Mouse (Mus musculus) small intestine, adult 2 months (tissue): ENCODE measurements around the gene Bdkrb1. TPM values are rescaled to one million over a fixed set of nuclear protein-coding genes. Genes with fewer than 3 reads are reported as not detected.

ENCODE experiments used
- H3K27ac ChIP-seq: fragments of 200-500 bp; 2 replicates; pipeline ENCODE4 v1.5.1; 2012; ENCODE audit warnings: low read depth, low read length, control low read depth, inconsistent platforms; ENCODE audit not compliant: insufficient read depth
- H3K27me3 ChIP-seq: fragments of 200-500 bp; 2 replicates; pipeline ENCODE4 v1.6.1; 2012; ENCODE audit warnings: mild to moderate bottlenecking, moderate library complexity, low read length, inconsistent platforms; ENCODE audit not compliant: control insufficient read depth, insufficient read depth
- H3K36me3 ChIP-seq: fragments of 200-500 bp; 2 replicates; pipeline ENCODE4 v1.6.1; 2012; ENCODE audit warnings: mild to moderate bottlenecking, low read length, control low read depth, inconsistent platforms; ENCODE audit not compliant: control insufficient read depth, insufficient read depth
- H3K4me1 ChIP-seq: fragments of 200-500 bp; 2 replicates; pipeline ENCODE4 v1.6.1; 2012; ENCODE audit warnings: low read length, inconsistent platforms, mixed read lengths; ENCODE audit not compliant: control insufficient read depth, insufficient read depth, insufficient read length
- H3K4me3 ChIP-seq: fragments of 200-500 bp; 2 replicates; pipeline ENCODE4 v1.5.1; 2012; ENCODE audit warnings: low read depth, mild to moderate bottlenecking, control low read depth, inconsistent platforms, low read length, moderate library complexity
- CTCF ChIP-seq: fragments of 200-500 bp; IDR thresholded peaks from 2 replicates; pipeline ENCODE4 v1.5.1; 2012; ENCODE audit warnings: low read depth, mild to moderate bottlenecking, control low read depth, inconsistent platforms, low read length, moderate library complexity, mixed read lengths; ENCODE audit not compliant: insufficient replicate concordance, insufficient read length; ENCODE audit errors: extremely low read depth
- POLR2A ChIP-seq: fragments of 200-500 bp; IDR thresholded peaks from 2 replicates; pipeline ENCODE4 v1.6.1; 2012; ENCODE audit warnings: low read depth, mild to moderate bottlenecking, control low read depth, inconsistent platforms, low read length, moderate library complexity
- WGBS: fragments of 180-500 bp; shearing (Covaris S2); methylation state at CpG from one replicate; pipeline ENCODE4 v1.1.7; 2018; 5-methylcytosine and 5-hydroxymethylcytosine counted together
- polyA plus RNA-seq: library from polyadenylated mRNA; depleted of rRNA; stranded (reverse); fragments of >200 nt; gene quantifications from 2 replicates; pipeline ENCODE4 v1.2.3, GENCODE M21; 2012

The Bdkrb1 gene
- polyA plus RNA-seq, 1 experiment: 0.67 TPM

GRCm38 (mm10) chr12:105598503-105598902 lies 4.4 kb upstream of the Bdkrb1 start:
- no peak overlapping the region for H3K27ac ChIP-seq
- H3K27me3 ChIP-seq: no peaks in the 10 kb centered on the region
- WGBS: 71% methylated on average over 10 of the region's 10 CpGs
- no peaks in the 10 kb centered on the region for H3K36me3 ChIP-seq
- H3K4me1 ChIP-seq: no peaks in the 10 kb centered on the region
- no peak overlapping the region for H3K4me3 ChIP-seq
- TF ChIP-seq POLR2A: no peak
- no peak for TF ChIP-seq CTCF

- no peaks in the 10 kb centered on the region for H3K27me3 ChIP-seq
- H3K36me3 ChIP-seq: no peaks in the 10 kb centered on the region
- no peak overlapping the region for H3K27ac ChIP-seq
- WGBS: 46% methylated on average over 5 of the region's 5 CpGs
- no peak overlapping the region for H3K4me3 ChIP-seq
- no peaks in the 10 kb centered on the region for H3K4me1 ChIP-seq
- no peak for TF ChIP-seq CTCF
- no peak for TF ChIP-seq POLR2A
These were observed 3.8 kb upstream of the Bdkrb1 start for GRCm38 (mm10) chr12:105599098-105599497.

- Histone ChIP-seq H3K36me3 (no peaks in the 10 kb centered on the region), H3K27me3 (no peaks in the 10 kb centered on the region), H3K27ac (no peak overlapping the region), H3K4me1 (no peaks in the 10 kb centered on the region), H3K4me3 (no peak overlapping the region)
- no peak for TF ChIP-seq POLR2A
- TF ChIP-seq CTCF: no peak
- 45% methylated on average over 6 of the region's 6 CpGs for WGBS
These were observed 1.3 kb upstream of the Bdkrb1 start for GRCm38 (mm10) chr12:105601586-105601985.

- WGBS: 82% methylated on average over 11 of the region's 11 CpGs
- TF ChIP-seq POLR2A: no peak
- TF ChIP-seq CTCF: no peak
- Histone ChIP-seq H3K27me3 (no peaks in the 10 kb centered on the region), H3K4me3 (no peak overlapping the region), H3K4me1 (no peaks in the 10 kb centered on the region), H3K27ac (no peak overlapping the region), H3K36me3 (no peaks in the 10 kb centered on the region)
These were observed 1.0 kb downstream of the Bdkrb1 start for GRCm38 (mm10) chr12:105603904-105604303.

- TF ChIP-seq POLR2A (no peak), CTCF (no peak)
- H3K36me3 ChIP-seq: no peaks in the 10 kb centered on the region
- no peak overlapping the region for H3K27ac ChIP-seq
- H3K4me1 ChIP-seq: no peaks in the 10 kb centered on the region
- H3K4me3 ChIP-seq: no peak overlapping the region
- 69% methylated on average over 8 of the region's 8 CpGs for WGBS
- H3K27me3 ChIP-seq: no peaks in the 10 kb centered on the region
These were observed 2.3 kb downstream of the Bdkrb1 start for GRCm38 (mm10) chr12:105605212-105605611.

GRCm38 (mm10) chr12:105606881-105607280 lies 4.0 kb downstream of the Bdkrb1 start:
- H3K27me3 ChIP-seq: no peaks in the 10 kb centered on the region
- H3K4me3 ChIP-seq: no peak overlapping the region
- 0 out of 2 replicates have a peak, but pooled peaks cover 2% of the 10 kb centered on the region for H3K4me1 ChIP-seq
- no peak overlapping the region for H3K27ac ChIP-seq
- TF ChIP-seq POLR2A: no peak
- TF ChIP-seq CTCF: no peak
- H3K36me3 ChIP-seq: no peaks in the 10 kb centered on the region
- 71% methylated on average over 4 of the region's 4 CpGs for WGBS

- no peak overlapping the region for H3K27ac ChIP-seq
- H3K4me3 ChIP-seq: no peak overlapping the region
- 57% methylated on average over 2 of the region's 2 CpGs for WGBS
- peaks cover 14% of the 10 kb centered on the region for H3K36me3 ChIP-seq
- no peaks in the 10 kb centered on the region for H3K27me3 ChIP-seq
- TF ChIP-seq CTCF: no peak
- no peak for TF ChIP-seq POLR2A
- 0 out of 2 replicates have a peak, but pooled peaks cover 2% of the 10 kb centered on the region for H3K4me1 ChIP-seq
These were observed 8.2 kb downstream of the Bdkrb1 start for GRCm38 (mm10) chr12:105611045-105611444.
